Mouse (Mus musculus) thymus, postnatal 10 days (tissue): ENCODE data around the gene Ccz1.
A peak's percentile ranks its signal among the peaks of the same experiment; 100 is the strongest.
"Not testable (repeated sequence)": the region's sequence is repeated elsewhere in the genome, so short reads cannot be mapped to it uniquely, and the experiment has no call there.

ENCODE experiments used
- DNase-seq, 2 experiments: peaks; one replicate each; pipeline ENCODE4 v3.0.0; 2021; ENCODE audit warnings: low spot score in 2 of 2

Ccz1 gene

DNA sequence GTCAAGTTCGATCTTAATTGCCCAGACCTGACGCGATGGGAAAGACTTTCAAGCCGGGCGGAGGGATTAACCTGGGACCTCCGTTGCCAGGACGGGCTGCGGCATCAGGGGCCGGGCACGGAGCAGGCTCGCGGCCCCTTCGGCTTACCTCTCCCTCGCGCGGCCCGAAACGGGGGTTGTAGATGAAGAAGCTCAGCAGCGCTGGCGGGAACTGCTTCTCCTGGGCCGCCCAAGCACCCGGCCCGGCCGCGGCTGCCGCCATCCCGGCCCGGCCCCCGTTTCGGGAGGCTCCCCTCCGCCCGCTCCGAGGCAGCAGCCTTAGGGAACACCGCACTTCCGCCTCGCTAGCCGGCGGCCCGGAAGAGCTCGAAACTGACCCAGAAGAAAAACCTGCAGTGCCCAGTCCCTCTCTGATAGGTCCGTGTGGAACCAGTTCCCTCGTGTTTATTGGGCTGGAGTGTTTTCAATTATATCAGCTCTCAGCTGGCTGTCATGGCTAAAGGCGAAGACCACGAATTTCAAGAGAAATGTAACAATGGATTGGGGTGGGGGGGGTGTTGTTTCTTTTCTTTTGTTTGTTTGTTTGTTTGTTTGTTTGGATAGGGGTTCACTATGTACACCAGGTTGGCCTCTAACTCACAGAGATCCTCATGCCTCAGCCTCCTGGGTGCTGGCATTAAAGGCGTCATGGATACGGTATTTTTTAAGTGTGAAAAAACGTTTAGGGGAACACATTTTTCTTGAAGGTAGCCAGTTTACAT is at the start of gene Ccz1:
Gene Ccz1 (minus strand): TSS at position 327 of the 761 bp plus-strand sequence.
- DNase-seq, result peak; percentile 59 to 70

DNA sequence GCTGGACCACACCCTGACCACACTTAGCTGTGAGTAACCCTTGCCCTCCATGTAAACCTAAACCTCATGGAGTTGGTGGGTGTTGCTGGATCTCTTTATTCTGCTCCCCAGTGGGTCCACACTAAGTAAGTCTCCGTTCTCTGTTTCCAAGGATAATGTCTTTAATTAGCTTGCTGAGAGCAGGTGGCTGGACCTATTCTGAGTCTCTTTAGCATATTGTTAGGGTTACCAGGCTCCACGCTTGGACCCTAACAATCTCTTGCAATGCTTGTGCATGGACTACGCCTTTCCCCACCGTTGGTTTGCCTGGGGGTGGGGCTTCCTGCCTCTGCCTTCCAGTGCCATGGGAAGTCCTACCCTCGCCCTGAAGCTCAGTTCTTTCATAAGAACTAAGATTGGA is 49.4 kb upstream of the Ccz1 start:
- no peak for DNase-seq

DNA sequence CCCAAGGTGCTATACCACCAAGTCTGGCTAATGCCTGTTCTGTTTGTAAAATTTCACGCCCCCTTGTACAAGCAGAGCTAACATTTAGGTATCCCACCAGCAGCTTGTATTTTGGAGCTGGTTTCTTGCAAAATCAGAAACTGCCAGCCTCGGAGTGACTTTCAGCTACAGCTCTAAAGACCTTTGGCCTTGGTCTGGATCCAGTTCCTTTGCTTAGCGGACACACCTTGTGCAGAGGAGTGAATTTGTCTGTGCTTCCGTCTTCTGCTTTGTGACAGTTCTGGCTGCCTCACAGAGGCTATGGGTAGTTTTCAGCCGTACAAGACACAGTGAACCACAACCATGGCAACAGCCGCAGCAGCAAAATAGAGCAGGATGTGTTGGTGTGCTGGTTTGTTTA is 39.7 kb upstream of the Ccz1 start:
- DNase-seq, result no peak

DNA sequence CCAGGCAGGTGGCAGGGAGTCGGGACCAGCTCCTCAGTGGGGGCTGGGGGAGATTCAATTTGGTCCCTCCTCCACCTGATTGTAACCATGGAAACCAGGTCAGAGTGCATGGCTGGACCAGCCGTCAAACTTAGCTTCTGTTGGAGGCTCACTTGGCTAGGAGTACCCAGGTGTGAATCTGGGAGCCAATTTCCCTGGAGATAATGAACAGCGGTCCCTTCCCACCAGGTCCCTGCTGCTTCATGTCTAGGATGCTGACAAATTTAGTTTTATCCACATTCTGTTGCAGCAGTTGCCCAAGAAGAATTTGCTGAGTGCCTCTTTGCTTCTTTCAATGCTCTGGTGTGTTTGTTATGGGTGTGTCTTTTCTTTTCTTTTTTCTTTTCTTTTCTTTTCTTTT is 38.8 kb upstream of the Ccz1 start:
- DNase-seq, result no peak

DNA sequence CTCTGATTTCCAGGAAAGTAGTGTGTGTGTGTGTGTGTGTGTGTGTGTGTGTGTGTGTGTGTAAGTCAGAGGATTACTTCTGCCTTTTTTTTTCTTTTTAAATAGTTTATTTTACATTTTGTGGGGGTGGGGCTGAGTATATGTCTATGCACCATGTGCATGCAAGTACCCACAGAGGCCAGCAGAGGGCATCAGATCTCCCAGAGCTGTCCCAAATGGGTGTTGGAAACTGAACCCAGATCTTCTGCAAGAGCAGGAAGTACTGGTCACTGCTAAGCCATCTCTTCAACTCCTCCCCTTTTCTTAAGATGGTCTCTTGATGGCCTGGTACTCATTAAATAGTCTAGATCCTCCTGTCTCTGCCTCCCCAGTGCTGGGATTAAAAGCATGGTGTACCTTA is 36.6 kb upstream of the Ccz1 start:
- peak in 1 of 2 experiments; percentile 13 for DNase-seq

DNA sequence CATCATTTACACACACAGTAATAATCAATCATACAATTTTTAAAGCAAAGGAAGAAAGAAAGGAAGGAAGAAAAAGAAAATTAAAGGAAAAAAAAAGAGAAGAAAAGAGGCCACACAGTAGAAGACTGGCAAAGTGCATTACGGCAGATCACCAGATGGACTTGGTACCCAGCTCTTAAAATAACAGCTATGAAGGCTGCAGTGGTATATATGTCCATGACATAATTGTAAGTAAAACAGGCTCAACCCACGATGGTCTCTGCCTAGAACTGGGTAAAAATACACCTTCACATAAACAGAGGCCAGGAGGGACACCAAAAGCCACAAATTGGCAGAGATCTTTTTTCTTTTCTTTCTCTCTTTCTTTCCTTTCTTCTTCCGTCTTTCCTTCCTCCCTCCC is 35.2 kb upstream of the Ccz1 start:
- DNase-seq, result no peak

DNA sequence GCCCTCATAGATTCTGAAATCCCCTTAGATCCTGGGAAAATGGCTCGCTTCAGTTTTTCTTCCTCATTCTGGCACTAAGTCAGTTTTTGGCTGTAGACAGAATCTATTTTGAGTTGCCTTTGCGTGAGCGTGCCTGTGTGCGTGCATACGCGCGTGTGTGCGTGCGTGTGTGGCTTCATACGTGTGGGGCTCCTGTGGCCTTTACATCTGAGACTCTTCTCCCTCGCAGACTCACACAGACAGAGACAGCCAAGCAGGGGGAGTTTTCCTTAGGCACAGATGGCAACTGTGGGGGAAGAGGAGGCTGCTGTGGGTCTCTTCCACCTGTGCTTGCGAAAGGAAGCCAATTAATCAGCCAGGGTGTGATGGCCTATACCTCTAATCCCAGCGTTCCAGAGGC is 32.6 kb upstream of the Ccz1 start:
- no peak for DNase-seq

DNA sequence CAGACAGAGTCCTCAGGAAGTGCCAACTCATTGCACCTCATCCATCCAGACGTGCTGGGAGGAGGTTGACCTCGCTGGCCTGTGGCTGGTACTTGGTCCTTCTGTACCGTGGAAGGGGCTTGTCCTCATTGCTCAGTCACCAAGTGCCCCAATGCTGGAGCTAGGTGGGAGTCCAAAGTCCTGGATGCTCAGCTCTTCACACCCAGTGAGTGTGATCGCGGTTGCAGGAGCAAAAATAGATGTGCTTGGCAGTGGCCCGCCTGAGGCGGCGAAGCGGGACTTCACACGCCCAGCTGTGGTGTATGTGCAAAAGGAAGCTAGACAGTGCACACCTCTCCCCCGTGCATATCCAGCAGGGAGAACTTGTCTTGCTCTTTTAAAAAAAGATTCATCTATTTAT is 28.5 kb upstream of the Ccz1 start:
- DNase-seq, result no peak

DNA sequence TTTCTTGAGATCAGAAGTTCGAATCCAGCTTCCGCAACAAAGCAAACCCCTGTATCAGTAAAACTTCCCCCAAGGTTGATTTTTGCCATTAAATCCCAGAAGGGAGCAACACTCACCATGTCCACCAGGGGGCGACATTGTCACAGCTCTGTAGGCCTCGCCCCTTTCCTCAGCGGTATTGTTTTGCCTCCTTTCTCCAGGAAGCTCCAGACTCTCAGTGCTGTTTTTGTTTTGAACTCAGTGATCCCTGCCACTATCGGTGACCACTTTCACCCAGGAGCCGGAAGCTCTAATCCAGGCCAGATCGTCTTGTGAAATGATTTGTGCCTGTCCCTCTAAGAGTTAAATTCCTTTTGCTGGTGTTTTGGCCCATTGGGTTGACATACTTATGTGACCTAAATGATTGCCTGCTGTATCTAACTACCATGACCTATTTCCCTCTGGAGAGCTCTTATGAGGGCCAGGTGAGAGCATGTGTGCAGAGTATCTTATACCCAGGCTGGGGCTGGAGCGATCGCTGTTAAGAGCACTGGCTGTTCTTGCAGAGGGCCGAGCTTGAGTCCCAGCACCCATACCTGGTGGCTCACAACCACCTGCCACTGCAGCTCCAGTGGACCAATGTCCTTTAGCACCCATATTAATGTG is 26.2 kb upstream of the Ccz1 start:
- DNase-seq, result peak; percentile 37 to 81

DNA sequence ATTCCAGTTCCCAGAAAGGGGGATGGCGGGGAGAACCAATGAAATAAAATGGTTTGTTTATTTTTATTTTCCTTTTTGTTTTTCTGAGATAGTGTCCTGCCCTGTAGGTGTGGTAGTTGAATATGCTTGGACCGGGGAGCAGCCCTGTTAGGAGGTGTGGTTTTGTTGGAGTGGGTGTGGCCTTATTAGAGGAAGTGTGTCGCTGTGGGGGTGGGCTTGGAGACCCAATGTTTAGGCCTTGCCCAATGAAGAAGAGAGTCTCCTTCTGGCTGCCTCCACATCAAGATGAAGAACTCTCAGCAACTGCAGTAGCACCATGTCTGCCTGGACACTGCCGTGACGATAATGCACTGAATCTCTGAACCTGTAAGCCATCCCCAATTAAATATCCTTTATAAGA is 25.2 kb upstream of the Ccz1 start:
- no peak for DNase-seq

DNA sequence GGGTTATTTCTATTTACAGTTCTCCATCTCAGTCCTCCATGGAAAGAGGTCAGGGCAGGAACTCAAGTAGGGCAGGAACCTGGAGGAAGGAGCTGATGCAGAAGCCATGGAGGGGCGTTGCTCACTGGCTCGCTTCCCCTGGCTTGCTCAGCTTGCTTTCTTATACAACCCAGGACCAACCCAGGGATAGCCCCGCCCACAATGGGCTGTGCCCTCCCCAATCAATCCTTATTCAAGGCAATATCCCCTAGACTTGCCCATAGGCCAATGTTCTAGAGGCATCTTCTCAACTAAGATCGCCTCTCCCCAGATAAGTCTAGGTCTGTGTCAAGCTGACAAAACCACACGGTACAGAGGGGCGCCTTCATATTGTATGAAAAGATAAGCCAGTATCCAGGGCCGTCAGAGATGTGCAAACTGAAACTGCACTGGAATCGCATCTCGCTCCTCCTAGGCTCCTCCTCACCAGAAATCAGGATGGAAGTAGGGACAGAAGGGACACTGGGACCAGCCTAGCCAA is 24.5 kb upstream of the Ccz1 start:
- no peak for DNase-seq

DNA sequence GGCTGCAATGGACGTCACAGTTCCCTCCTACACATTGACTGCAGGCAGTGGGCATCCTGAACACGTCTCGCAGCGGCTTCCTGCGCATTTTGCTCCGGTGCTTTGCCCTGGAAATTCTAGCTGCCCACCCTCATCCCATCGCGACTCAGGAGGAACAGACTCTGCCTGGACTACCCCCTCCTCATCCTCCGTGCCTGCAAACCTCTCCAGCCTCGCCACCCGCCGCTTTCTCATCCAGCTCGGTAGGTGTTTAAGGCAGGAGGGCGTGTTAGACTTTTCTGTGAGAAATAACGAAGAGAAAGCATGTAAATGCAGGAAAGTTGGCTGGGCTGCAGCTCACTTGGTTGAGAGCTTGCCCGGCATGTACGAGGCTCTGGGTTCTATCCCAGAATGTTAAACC is 22.3 kb upstream of the Ccz1 start:
- no peak for DNase-seq

DNA sequence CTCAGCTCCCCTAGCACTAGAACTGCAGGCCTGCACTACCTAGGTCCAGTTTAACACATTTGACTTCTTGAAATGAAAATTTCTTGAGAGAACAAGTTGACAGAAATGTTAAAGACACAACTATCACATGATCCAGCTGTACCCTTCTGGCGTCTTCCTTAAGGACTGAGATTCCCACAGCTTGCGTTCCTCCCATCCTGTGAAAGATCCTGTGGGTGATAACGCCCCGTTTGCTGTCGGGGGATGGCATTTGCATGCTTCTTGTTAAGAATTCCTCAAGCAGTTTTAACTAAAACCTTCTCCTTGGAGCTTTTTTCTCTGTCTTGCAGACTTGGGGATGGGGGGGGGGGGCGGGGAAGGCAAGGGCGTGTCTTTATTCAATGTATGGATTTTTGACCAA is 19.9 kb upstream of the Ccz1 start:
- no peak for DNase-seq

DNA sequence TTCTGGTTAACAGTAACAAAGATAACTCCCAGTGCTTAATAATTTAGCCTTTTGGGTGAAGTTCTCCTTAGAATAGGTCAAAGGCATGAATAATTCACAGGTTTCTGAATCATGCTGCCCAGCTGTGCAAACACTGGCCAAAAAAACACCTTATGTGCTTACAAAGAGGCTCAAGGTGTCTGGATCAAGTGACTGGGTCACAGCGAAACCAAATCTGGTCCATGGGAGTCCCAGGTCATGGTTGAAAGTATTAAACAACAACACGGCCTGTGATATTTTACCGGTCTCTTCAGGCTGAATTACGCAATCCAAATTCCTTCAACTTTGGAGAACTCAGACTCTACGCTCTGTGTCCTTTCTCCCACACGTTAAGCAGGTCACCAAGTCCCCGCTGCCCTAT is 17.8 kb upstream of the Ccz1 start:
- DNase-seq, result no peak

DNA sequence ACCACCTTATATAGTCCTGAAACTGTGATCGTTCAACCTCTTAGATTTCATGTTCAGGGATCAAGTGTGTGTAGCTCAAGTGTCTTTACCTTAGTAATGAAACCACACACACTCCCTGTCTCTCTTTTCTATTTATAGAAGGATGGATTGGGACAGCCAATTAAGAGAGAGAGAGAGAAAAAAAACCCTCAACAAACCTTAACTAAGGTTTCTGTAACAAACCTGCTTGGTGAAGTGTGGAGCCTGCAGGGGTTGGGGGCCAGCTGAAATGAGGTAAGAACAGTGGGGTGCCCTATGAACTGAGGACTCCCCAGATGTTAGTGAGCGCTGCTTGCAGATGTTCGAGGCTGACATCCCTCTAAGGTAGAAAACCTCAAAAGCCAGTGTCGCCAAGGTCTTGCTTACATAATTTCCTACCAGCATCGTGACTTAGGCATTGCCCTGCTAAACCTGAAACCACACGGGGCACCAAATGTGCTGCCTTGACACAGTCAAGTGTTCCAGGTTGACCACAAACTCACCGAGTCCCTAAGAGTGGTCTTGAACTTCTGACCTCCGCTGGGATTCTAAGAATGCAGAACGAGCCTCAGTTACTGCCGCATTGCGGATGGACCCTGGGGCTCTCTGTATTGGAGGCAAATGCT is 12.1 kb upstream of the Ccz1 start, which contains the start of gene Ocm:
Gene Ocm (minus strand): TSS at position 51 of the 644 bp plus-strand sequence.
- DNase-seq, result no peak

DNA sequence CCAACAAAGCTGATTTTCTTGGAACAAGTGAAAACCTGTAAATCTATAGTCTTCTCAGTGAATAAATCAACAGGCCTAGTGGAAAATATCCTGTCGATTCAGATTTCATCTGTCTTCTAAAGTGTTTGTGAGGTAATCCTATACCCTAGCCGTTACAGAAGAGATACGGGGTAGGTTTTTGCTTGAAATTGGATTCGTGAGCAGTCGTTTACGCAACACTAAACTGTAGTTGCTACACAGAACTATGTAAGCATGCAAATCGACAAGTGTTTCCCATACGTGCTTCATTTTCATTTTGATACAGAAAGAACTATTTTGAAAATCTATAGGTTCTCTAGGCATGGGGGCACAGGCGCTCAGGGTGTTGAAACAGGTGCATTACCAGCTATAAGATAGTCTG is 1.2 kb upstream of the Ccz1 start:
- no peak for DNase-seq

DNA sequence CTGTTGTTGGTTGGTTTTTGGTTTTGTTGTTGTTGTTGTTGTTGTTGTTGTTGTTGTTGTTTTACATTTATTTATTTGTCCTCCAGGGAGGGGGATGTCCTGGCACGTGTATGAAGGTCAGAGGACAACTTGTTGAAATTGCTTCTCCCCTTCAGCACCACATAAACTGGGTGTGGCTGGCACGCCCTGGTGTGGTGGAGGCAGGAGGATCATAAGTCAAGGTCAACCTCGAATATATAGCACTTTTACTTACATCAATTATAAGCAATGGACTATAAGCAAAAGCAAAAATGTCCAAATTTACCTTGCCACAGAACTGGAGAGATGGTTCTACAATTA is 604 bp upstream of the Ccz1 start:
- DNase-seq, result no peak

DNA sequence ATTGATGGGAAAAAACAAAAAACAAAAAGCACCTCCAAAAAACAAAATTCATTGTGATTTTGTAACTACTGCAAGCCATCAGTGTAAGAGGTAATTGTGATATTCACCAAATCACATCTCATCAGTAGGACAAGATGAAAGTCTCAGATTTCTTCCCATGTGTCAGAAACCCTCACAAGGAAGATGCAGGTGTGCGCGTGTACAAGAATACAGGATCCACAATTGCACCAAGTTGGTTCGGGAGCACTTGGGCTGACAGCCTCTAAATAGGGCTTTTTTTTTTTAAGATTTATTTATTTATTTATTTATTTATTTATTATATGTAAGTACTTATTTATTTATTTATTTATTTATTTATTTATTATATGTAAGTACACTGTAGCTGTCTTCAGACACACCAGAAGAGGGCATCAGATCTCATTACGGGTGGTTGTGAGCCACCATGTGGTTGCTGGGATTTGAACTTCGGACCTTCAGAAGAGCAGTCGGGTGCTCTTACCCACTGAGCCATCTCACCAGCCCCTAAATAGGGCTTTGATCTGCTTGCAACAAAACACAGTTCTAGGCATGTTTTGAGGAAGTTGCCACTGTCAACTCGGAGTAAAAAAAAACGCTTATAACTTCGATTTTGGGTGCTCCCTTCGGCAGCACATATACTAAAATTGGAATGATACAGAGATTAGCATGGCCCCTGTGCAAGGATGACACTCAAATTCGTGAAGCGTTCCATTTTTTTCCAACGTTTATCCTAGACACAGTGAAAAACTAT is 1.1 kb downstream of the Ccz1 start:
- DNase-seq, result not testable (repeated sequence)

DNA sequence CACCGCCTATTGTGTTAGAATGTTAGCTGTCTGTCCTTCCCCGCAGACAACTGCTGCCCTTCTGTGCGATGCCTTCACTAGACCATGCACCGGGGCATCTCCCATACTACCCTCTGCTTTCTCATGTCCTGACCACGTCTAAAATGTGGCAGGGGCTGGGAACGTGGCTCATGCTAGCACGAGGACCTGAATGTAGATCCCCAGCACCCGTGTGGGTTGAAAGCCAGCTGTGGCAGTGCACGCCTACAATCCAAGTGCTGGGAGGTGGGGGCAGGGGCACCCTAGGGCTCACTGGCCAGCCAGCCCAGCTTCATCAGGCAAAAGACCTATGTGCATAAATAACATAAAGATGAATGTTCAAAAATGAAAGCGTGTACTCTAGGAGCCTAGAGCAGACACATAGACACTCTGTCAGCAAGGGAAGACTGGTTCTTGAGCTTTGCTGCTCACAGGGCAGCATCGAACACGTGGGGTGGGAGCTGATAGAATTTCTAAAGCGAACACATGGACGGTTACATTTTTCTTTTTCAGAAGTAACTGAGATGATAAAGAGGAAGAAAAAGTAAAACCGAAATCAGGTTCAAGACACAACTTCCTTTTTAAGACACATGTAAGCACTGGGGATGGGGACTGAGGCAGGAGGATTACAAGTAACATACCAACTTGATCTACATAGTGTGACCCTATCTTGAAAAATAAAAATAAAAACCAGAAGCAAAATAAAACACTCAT is 12.1 kb downstream of the Ccz1 start:
- DNase-seq, result no peak

DNA sequence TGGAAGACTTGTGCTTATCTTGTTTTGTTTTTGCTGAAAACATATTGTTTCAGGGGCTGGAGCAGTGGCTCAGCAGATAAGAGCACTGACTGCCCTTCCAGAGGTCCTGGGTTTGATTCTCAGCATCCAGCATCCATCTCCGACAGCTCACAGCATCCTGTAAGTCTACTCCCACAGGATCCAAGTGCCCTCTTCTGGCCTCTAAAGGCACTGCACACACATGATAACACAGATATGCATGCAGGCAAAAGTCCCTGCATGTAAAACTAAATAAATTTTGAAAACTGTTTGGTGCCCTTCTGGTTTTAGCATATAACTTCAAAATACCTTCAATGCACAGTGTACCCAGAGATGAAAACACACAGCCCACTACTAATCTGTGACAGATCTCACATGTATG is 15.3 kb downstream of the Ccz1 start:
- no peak for DNase-seq

DNA sequence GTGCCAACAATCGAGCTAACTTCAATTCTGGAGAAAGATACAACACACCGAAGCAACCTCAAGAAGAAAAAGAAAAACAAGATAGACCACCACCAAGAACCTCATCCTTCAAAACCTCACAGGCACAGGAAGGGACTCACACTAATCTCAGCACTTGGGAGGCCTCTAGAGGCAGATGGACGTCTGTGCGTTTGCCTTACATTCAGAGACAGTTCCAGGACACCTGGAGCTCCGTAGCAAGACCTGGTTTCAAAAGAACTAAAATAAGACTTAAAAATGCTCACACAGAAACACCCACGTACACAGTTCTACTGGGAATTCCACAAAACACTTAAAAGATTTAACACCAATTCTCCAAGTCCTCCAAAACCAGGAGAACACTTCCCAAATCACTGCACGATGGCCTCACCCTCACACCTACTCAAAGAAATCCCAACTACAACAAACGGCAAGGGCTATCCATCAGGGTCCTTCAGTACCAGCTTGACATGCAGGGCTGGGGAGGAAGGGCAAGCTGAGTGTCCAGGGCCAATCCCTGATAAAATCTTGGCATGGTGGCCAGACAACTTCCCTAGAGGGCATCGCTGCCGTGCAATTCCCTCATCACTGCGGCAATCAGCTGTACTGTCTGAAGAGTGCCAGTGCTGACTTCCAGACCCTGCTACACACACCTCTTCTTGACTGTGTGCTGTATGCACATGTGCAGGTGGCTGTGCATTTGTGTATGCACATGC is 19.9 kb downstream of the Ccz1 start:
- no peak for DNase-seq
